Mouse (Mus musculus): Measurements from ENCODE around the gene Auts2. TPM values are rescaled to one million over a fixed set of nuclear protein-coding genes. Genes with fewer than 3 reads are reported as not detected.

The Auts2 gene
- polyA plus RNA-seq, 1 experiment from 2014 or later: 47.7 TPM

DNA sequence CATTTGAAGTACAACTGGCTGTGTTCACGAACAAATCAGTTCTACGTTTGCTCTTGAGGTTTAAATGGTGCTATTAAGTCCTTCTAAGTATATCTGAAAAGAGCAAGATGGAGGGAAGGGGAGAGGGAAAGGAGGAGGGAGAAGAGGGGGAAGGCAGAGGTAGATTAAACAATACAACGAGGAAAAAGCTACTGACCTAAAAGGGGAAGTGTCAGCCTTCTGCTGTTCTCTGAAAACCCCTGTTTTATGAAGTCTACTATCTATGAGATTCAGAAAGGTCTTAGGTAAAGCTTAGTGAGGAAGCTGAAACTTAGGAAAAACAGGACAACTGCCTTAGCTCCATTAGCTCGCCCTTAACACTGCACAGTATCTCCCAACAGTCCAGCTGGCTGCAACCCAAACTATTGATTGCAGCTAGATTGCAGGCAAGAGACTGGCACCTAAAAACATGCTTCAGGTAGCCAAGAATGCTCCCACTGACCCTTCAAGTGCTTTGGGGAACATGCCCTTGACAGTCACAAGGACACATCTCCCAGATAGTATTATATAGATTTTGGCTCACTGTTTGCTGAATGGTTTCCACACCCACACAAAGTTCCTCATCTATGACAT is 157.8 kb downstream of the Auts2 start:
- Histone ChIP-seq H3K4me3 (ENCODE audit: low read depth, low read length) (no peak overlapping the region), H3K36me3 (ENCODE audit: control insufficient read depth, insufficient read depth, low read length) (no peaks in the 10 kb centered on the region), H3K27ac (ENCODE audit: low read length) (no peak overlapping the region), H3K4me2 (replicated peaks; ENCODE audit: low read depth, low read length) (no peak overlapping the region), H3K9ac (replicated peaks; ENCODE audit: low read depth, low read length) (no peak overlapping the region), H3K9me3 (ENCODE audit: control insufficient read depth, low read depth, low read length) (no peaks in the 10 kb centered on the region), H3K27me3 (ENCODE audit: control insufficient read depth, insufficient read depth, low read length) (no peaks in the 10 kb centered on the region), H3K4me1 (ENCODE audit: control insufficient read depth, insufficient read depth, low read length) (peaks cover 9% of the 10 kb centered on the region; the same call in 1 of the 2 replicates)
- no peak for ATAC-seq (ENCODE audit: insufficient number of reproducible peaks, insufficient read depth, low FRiP score, low read depth)
- 37% methylated on average over 4 of the region's 4 CpGs for WGBS

DNA sequence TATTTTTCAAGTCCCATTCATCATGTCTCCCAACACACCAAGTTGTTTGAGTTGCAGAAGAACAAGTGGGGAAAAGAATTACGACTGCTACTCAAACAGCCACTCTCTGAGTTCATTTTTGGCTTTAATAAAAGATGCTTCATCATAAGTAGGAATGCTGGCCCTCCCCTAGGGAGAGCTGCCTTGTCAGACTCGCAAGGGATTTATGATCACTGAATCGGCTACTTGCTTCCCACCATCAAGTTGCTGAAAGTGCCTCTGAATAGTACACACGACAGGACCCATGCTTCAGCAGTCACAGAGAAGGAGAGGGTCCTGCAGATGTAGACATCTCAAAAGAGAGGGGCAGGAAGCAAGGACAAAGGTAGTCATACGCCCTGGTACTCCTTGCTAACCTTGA is 162.9 kb downstream of the Auts2 start:
- Histone ChIP-seq H3K9ac (replicated peaks; ENCODE audit: low read depth, low read length) (no peak overlapping the region), H3K4me2 (replicated peaks; ENCODE audit: low read depth, low read length) (no peak overlapping the region), H3K27ac (ENCODE audit: low read length) (no peak overlapping the region), H3K4me3 (ENCODE audit: low read depth, low read length) (no peak overlapping the region), H3K9me3 (ENCODE audit: control insufficient read depth, low read depth, low read length) (no peaks in the 10 kb centered on the region), H3K36me3 (ENCODE audit: control insufficient read depth, insufficient read depth, low read length) (no peaks in the 10 kb centered on the region), H3K27me3 (ENCODE audit: control insufficient read depth, insufficient read depth, low read length) (no peaks in the 10 kb centered on the region), H3K4me1 (ENCODE audit: control insufficient read depth, insufficient read depth, low read length) (peaks cover 10% of the 10 kb centered on the region; the same call in 1 of the 2 replicates)
- ATAC-seq (ENCODE audit: insufficient number of reproducible peaks, insufficient read depth, low FRiP score, low read depth): no peak
- 29% methylated on average over 5 of the region's 5 CpGs for WGBS

DNA sequence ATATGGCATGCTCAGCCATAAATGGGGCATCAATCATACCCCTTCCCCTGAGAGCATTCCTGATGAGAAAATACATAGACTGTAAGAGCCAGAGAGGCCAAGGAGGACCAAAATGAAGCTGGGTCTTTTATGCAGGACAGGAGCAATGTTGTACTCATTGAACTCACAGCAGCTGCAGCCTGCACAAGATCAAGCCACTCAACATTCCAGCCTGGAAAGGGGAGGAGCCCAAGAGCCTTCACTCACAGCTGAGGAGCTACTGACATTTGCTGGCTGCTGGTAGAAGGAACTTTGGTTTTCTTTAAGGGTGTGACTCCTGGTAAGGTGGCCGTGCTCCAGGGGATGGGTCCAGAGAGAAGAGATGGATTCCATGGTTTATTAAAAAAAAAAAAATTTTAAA is 164.2 kb downstream of the Auts2 start:
- ATAC-seq (ENCODE audit: insufficient number of reproducible peaks, insufficient read depth, low FRiP score, low read depth): no peak
- Histone ChIP-seq H3K4me3 (ENCODE audit: low read depth, low read length) (no peak overlapping the region), H3K27me3 (ENCODE audit: control insufficient read depth, insufficient read depth, low read length) (no peaks in the 10 kb centered on the region), H3K9ac (replicated peaks; ENCODE audit: low read depth, low read length) (no peak overlapping the region), H3K36me3 (ENCODE audit: control insufficient read depth, insufficient read depth, low read length) (no peaks in the 10 kb centered on the region), H3K4me1 (ENCODE audit: control insufficient read depth, insufficient read depth, low read length) (peaks cover 10% of the 10 kb centered on the region; the same call in 1 of the 2 replicates), H3K4me2 (replicated peaks; ENCODE audit: low read depth, low read length) (no peak overlapping the region), H3K9me3 (ENCODE audit: control insufficient read depth, low read depth, low read length) (no peaks in the 10 kb centered on the region), H3K27ac (ENCODE audit: low read length) (no peak overlapping the region)
- WGBS: 59% methylated on average over 1 of the region's 1 CpGs

- Histone ChIP-seq H3K4me2 (replicated peaks; ENCODE audit: low read depth, low read length) (no peak overlapping the region), H3K4me1 (ENCODE audit: control insufficient read depth, insufficient read depth, low read length) (peaks cover 3% of the 10 kb centered on the region; the same call in 1 of the 2 replicates), H3K9me3 (ENCODE audit: control insufficient read depth, low read depth, low read length) (no peaks in the 10 kb centered on the region), H3K27me3 (ENCODE audit: control insufficient read depth, insufficient read depth, low read length) (no peaks in the 10 kb centered on the region), H3K36me3 (ENCODE audit: control insufficient read depth, insufficient read depth, low read length) (no peaks in the 10 kb centered on the region), H3K9ac (replicated peaks; ENCODE audit: low read depth, low read length) (no peak overlapping the region), H3K27ac (ENCODE audit: low read length) (no peak overlapping the region), H3K4me3 (ENCODE audit: low read depth, low read length) (no peak overlapping the region)
- 82% methylated on average over 1 of the region's 1 CpGs for WGBS
- no peak for ATAC-seq (ENCODE audit: insufficient number of reproducible peaks, insufficient read depth, low FRiP score, low read depth)
Observed at GRCm38 (mm10) chr5:132375130-132375529, 168.0 kb downstream of the Auts2 start.

GRCm38 (mm10) chr5:132373471-132374075 is 169.6 kb downstream of the Auts2 start:
- Histone ChIP-seq H3K4me2 (replicated peaks; ENCODE audit: low read depth, low read length) (no peak overlapping the region), H3K36me3 (ENCODE audit: control insufficient read depth, insufficient read depth, low read length) (no peaks in the 10 kb centered on the region), H3K27ac (ENCODE audit: low read length) (no peak overlapping the region), H3K9me3 (ENCODE audit: control insufficient read depth, low read depth, low read length) (no peaks in the 10 kb centered on the region), H3K4me3 (ENCODE audit: low read depth, low read length) (no peak overlapping the region), H3K9ac (replicated peaks; ENCODE audit: low read depth, low read length) (no peak overlapping the region), H3K27me3 (ENCODE audit: control insufficient read depth, insufficient read depth, low read length) (no peaks in the 10 kb centered on the region), H3K4me1 (ENCODE audit: control insufficient read depth, insufficient read depth, low read length) (peaks cover 5% of the 10 kb centered on the region)
- ATAC-seq (ENCODE audit: insufficient number of reproducible peaks, insufficient read depth, low FRiP score, low read depth): no peak
- WGBS: 71% methylated on average over 4 of the region's 4 CpGs

DNA sequence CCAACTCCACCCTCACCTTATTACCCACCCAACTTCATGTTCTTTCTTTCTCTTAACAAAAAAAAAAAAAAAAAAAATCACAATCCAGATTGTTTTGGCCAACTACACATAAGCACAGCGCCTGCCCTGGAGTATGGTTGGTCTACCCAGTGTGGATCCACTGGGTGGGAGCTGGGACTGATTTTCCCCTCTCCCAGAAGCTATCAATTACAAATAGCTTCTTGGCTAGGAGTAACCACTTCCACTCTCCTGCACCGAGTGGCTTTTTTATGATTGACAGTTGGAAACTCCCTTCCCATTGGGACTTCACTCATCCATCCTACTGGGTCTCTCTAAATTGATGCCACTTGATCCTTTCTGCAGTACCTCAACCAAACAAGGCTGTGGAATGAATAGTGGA is 170.5 kb downstream of the Auts2 start:
- no peaks in the 10 kb centered on the region for H3K9me3 ChIP-seq (ENCODE audit: control insufficient read depth, low read depth, low read length)
- H3K27me3 ChIP-seq (ENCODE audit: control insufficient read depth, insufficient read depth, low read length): no peaks in the 10 kb centered on the region
- no peak overlapping the region for H3K4me3 ChIP-seq (ENCODE audit: low read depth, low read length)
- no peak overlapping the region for H3K27ac ChIP-seq (ENCODE audit: low read length)
- no peak overlapping the region for H3K4me2 ChIP-seq (replicated peaks; ENCODE audit: low read depth, low read length)
- H3K4me1 ChIP-seq (ENCODE audit: control insufficient read depth, insufficient read depth, low read length): peaks cover 13% of the 10 kb centered on the region
- 66% methylated on average over 2 of the region's 2 CpGs for WGBS
- ATAC-seq (ENCODE audit: insufficient number of reproducible peaks, insufficient read depth, low FRiP score, low read depth): no peak
- H3K9ac ChIP-seq (replicated peaks; ENCODE audit: low read depth, low read length): no peak overlapping the region
- H3K36me3 ChIP-seq (ENCODE audit: control insufficient read depth, insufficient read depth, low read length): no peaks in the 10 kb centered on the region

DNA sequence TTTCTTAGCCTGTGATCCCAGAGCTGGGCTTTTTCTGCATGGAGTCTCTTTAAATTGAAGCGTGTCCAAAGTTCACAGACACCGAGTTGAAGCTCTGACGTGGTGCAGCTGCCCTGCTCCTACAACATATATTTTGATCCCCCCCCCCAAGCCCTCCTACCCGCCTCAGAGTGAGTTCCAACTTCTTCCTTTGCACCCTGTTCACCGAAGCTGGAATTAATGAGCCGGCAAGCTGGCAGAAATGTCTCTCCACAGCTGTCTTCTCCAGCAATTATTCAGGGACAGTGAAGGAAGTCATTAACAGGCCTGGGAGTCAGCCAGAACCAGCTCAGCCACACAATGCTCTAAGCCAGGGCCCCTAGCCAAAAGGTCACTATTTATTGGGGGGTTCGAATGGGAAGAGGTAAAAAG is 174.5 kb downstream of the Auts2 start:
- 16% methylated on average over 7 of the region's 7 CpGs for WGBS
- Histone ChIP-seq H3K9ac (replicated peaks; ENCODE audit: low read depth, low read length) (no peak overlapping the region), H3K4me1 (ENCODE audit: control insufficient read depth, insufficient read depth, low read length) (peaks cover 16% of the 10 kb centered on the region), H3K9me3 (ENCODE audit: control insufficient read depth, low read depth, low read length) (no peaks in the 10 kb centered on the region), H3K27ac (ENCODE audit: low read length) (no peak overlapping the region), H3K36me3 (ENCODE audit: control insufficient read depth, insufficient read depth, low read length) (no peaks in the 10 kb centered on the region), H3K4me2 (replicated peaks; ENCODE audit: low read depth, low read length) (no peak overlapping the region), H3K27me3 (ENCODE audit: control insufficient read depth, insufficient read depth, low read length) (no peaks in the 10 kb centered on the region), H3K4me3 (ENCODE audit: low read depth, low read length) (no peak overlapping the region)
- peak; percentile 42; the same call in 1 of the 2 replicates for ATAC-seq (ENCODE audit: insufficient number of reproducible peaks, insufficient read depth, low FRiP score, low read depth)

DNA sequence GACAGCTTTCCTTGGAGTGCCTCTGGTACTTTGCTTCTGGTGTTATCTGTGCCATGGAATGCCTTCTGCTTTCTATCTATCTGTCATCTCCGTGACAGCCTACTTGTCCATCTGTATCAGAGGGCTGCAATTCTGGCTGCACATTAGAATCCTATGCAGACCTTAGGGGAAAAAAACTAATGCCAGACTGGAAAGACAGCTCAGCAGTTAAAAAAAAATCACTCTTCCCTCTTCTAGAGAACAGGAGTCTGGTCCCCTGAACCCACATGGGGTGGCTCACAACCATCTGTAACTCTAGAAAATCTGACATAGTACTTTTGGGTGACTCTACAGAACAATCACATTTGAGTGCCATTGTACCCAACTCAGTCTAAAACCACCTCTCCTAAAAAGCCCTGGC is 181.9 kb downstream of the Auts2 start:
- no peaks in the 10 kb centered on the region for H3K27me3 ChIP-seq (ENCODE audit: control insufficient read depth, insufficient read depth, low read length)
- no peak overlapping the region for H3K27ac ChIP-seq (ENCODE audit: low read length)
- no peak overlapping the region for H3K4me2 ChIP-seq (replicated peaks; ENCODE audit: low read depth, low read length)
- H3K9me3 ChIP-seq (ENCODE audit: control insufficient read depth, low read depth, low read length): no peaks in the 10 kb centered on the region
- no peak overlapping the region for H3K9ac ChIP-seq (replicated peaks; ENCODE audit: low read depth, low read length)
- no peak for ATAC-seq (ENCODE audit: insufficient number of reproducible peaks, insufficient read depth, low FRiP score, low read depth)
- WGBS: 71% methylated on average over 1 of the region's 1 CpGs
- H3K4me3 ChIP-seq (ENCODE audit: low read depth, low read length): no peak overlapping the region
- H3K36me3 ChIP-seq (ENCODE audit: control insufficient read depth, insufficient read depth, low read length): no peaks in the 10 kb centered on the region
- H3K4me1 ChIP-seq (ENCODE audit: control insufficient read depth, insufficient read depth, low read length): no peaks in the 10 kb centered on the region

- peaks cover 3% of the 10 kb centered on the region; the same call in 1 of the 2 replicates for H3K4me1 ChIP-seq (ENCODE audit: control insufficient read depth, insufficient read depth, low read length)
- no peak overlapping the region for H3K9ac ChIP-seq (replicated peaks; ENCODE audit: low read depth, low read length)
- H3K36me3 ChIP-seq (ENCODE audit: control insufficient read depth, insufficient read depth, low read length): no peaks in the 10 kb centered on the region
- no peaks in the 10 kb centered on the region for H3K27me3 ChIP-seq (ENCODE audit: control insufficient read depth, insufficient read depth, low read length)
- no peak for ATAC-seq (ENCODE audit: insufficient number of reproducible peaks, insufficient read depth, low FRiP score, low read depth)
- WGBS: 64% methylated on average over 5 of the region's 5 CpGs
- no peak overlapping the region for H3K4me2 ChIP-seq (replicated peaks; ENCODE audit: low read depth, low read length)
- H3K4me3 ChIP-seq (ENCODE audit: low read depth, low read length): no peak overlapping the region
- H3K9me3 ChIP-seq (ENCODE audit: control insufficient read depth, low read depth, low read length): no peaks in the 10 kb centered on the region
- no peak overlapping the region for H3K27ac ChIP-seq (ENCODE audit: low read length)
Observed at GRCm38 (mm10) chr5:132357726-132358125, 185.4 kb downstream of the Auts2 start.

All from stomach, embryonic 14.5 days (tissue).